Mouse (Mus musculus) ES-E14 (cell line): ENCODE data around the gene Clp1.

Experiments used
- HCFC1 ChIP-seq: IDR thresholded peaks from 2 replicates; pipeline ENCODE4 v1.6.1; 2012; ENCODE audit warnings: low read length, inconsistent platforms, borderline replicate concordance; ENCODE audit not compliant: insufficient read depth
- ZC3H11A ChIP-seq: IDR thresholded peaks from 2 replicates; pipeline ENCODE4 v1.6.1; 2012; ENCODE audit warnings: low read depth, mild to moderate bottlenecking, inconsistent platforms, low read length, borderline replicate concordance

DNA sequence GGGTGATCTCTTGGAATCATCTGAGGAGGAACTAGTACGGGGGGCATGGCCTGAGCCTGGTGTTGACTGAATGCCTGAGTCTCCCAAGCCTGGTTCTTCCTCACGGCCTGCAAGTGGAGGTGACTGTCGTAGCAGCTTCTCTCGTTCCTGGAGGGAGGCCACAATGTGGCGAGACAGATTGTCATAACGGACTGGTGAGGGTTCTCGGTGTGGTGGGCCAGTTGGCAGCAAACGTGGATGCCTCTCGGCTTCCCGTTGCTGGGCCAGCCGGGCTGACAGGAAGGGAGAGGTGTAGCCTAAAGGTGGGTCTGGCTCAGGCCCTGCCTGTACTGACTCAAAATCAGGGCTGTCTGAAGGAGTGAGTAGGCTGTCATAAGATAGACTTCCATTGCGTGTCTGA is 37.1 kb downstream of the Clp1 start:
- TF ChIP-seq ZC3H11A (no peak), HCFC1 (no peak)
